Mouse (Mus musculus) common myeloid progenitor, adult 5-6 weeks (primary cell): ENCODE results near the gene Fam124a. TPM values are rescaled to one million over a fixed set of nuclear protein-coding genes. Genes with fewer than 3 reads are reported as not detected.
"Not testable (repeated sequence)": the region's sequence is repeated elsewhere in the genome, so short reads cannot be mapped to it uniquely, and the experiment has no call there.

ENCODE experiments used
- ATAC-seq: replicated peaks from 2 replicates; pipeline ENCODE4 v1.8.0; 2016; ENCODE audit warnings: low read depth, mild to moderate bottlenecking, moderate TSS enrichment, inconsistent platforms; ENCODE audit not compliant: poor library complexity, severe bottlenecking
- total RNA-seq: library from RNA; stranded (forward); fragments of 200-1000, 187-1606 nt; gene quantifications from 2 replicates; pipeline ENCODE4 v1.2.3, GENCODE M21; 2017

Gene Fam124a
- total RNA-seq, 1 experiment from 2014 or later: not detected

GRCm38 (mm10) chr14:62573454-62573853 lies 17.9 kb downstream of the Fam124a start:
- ATAC-seq: no peak

- ATAC-seq: no peak
Observed at GRCm38 (mm10) chr14:62574906-62575305, 19.4 kb downstream of the Fam124a start.

DNA sequence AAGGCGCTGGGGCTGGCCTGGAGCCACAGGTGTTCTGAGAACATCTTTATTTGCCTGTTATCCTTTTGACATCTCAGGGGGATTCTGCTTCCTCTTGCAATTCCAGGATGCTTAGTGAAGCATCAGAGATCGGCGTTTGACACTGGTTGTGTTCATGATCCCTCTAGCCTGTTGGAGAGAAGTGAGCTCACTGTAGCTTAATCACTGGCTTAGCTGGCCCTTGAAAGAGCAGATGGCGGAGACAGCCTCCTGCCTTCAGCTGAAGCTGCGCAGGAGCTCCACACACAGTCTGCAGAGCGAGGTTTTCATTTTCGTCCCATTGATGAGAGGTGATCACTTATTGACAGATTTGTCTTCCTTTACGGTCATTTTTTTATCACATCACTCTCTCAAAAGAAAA lies 20.3 kb downstream of the Fam124a start:
- no peak for ATAC-seq

DNA sequence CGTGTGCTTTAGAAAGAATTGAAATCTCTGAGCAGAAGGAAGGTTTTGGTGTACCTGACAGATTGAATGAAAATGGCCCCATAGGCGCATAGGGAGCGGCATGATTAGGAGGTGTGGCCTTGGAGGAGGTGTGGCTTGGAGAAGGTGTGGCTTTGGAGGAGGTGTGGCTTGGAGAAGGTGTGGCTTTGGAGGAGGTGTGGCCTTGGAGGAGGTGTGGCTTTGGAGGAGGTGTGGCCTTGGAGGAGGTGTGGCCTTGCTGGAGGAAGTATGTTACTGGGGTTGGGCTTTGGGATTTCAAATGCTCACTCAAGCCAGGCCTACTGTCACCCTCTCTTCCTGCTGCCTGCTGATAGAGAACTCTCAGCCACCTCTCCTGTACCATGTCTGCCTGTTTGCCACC lies 25.4 kb downstream of the Fam124a start:
- no peak for ATAC-seq

GRCm38 (mm10) chr14:62581768-62582167 lies 26.2 kb downstream of the Fam124a start:
- ATAC-seq: no peak

DNA sequence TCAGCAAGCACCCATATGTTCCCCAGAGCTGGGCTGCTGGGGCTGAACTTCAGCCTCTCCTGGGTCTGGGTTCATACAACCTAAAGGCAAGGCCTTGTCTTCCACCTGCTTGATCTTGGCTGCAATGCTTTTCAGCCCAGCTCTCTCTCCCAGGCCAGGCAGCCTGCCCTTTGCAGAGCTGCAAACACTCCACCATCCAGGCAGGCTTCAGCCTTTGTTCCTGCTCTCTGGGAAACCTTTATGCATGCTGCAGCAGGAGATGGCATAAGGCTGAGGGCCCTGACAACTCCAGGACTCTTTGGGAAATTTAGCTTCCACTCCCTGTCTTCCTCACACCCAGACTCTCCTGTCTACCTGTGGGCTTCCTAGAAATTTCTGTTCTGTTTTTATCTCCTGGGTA lies 29.1 kb downstream of the Fam124a start:
- ATAC-seq: no peak

DNA sequence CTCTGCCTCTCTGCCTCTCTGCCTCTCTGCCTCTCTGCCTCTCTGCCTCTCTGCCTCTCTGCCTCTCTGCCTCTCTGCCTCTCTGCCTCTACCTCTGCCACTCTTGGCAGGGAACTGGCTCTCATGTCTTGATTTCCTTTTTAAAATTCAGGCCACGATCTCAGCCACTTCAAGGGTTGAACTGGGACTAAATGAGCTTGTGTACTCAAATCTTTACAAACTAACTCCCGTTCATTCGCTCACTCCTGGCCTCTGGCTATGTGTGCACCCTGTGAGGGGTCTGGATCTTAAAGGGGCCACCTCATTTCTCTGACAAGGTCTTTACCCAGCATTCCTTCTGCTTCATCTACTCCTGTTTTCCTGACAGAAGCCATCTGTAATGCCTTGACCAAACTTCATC lies 29.8 kb downstream of the Fam124a start:
- ATAC-seq: no peak

- ATAC-seq: no peak
Observed at GRCm38 (mm10) chr14:62600109-62600522, 44.6 kb downstream of the Fam124a start.

DNA sequence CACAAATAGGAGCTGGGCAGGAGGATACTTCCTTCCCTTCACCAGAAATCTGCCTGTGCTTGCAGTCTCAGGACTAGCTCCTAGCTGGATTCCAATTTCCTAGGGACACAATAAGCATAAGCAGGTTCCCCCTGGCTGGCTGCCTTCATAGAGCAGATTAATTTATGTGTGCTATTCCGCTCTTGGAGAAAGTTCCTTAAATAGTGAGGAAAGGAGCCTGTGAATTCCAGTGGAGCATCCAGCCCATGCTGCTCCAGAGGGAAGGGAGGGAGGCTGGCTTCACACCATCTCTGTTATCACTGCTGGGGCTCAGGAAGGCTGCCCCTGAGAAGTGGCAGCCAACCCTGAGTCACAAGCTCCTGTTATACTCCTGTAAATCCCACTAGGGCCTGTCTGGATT lies 46.7 kb downstream of the Fam124a start:
- no peak for ATAC-seq

GRCm38 (mm10) chr14:62602869-62603268 lies 47.3 kb downstream of the Fam124a start:
- ATAC-seq: no peak

DNA sequence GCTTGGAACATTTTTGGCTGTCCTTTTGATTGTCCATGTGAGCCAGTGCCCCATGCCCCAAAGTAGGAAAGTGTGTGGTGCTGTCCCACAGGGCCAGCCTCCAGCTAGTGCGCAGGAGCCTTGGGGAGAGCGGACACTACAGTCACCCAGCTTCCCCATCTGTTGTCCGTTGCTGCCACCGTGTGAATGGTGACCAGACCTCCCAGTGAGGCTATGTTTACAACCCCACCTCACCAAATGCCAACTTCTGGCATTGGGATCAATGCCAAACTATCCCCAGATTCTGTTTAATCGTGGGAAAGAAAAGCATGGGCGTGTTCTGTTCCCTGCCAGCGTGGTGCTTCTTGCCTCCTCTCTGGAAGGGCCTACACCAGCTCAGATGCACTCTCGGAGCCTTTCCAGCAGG lies 52.3 kb downstream of the Fam124a start:
- no peak for ATAC-seq

- no peak for ATAC-seq
Observed at GRCm38 (mm10) chr14:62609904-62610303, 54.4 kb downstream of the Fam124a start.

GRCm38 (mm10) chr14:62622393-62622792 lies 66.9 kb downstream of the Fam124a start:
- no peak for ATAC-seq

DNA sequence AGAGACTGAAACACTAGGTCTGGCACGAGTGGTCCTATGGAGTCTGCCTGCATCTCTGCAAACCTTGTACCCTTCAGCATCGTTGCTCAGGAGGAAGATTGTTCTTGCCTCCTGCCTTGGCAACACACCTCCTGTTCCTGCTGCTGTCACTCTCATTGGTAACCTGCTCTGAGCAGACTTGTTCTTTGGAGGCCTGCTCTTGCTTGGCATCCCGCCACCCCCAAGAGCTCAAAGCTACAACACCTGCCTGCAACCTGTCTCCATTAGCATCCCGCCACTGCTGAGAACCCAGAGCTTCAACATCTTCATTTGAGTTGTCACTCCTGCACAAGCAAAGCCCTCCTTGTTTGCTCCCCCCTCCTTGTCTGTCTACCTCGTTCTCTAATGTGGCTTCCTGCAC lies 72.4 kb downstream of the Fam124a start:
- ATAC-seq: no peak

GRCm38 (mm10) chr14:62637436-62638344 lies 82.2 kb downstream of the Fam124a start:
- no peak for ATAC-seq

DNA sequence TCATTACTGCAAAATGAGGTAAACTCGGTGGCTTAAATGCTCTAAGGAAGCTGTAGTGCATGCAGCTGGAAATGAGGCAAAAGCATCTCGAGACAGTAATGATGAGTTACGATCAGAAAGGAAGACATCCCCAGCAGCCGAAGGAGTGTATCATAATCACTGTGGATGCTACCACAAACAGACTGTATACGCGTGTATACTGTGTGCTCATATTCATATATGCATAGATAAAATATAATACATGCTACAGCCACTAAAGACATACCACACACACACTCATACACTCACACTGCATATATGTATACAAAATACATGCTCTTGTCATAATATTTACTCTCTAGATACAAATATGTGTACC lies 82.8 kb downstream of the Fam124a start:
- ATAC-seq: no peak

DNA sequence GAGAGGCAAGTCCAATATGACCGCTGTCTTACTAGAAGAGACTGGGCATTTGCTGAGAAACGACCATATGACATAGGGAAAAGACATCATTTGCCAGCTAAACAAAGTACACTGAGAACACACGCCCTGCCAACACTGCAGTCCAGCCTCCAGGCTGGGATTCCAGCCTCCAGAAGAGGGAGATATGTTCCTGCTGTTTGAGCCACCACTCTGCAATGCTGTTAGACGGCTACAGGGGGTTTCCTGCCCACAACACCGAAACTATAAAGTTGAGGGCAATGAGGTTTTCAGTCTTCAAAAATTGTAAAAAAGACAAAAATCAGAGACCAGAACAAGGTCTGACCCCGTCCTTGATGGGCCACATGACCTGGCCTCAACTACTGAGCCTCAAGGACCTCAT lies 83.6 kb downstream of the Fam124a start:
- ATAC-seq: no peak

- no peak for ATAC-seq
Observed at GRCm38 (mm10) chr14:62639551-62639950, 84.0 kb downstream of the Fam124a start.

DNA sequence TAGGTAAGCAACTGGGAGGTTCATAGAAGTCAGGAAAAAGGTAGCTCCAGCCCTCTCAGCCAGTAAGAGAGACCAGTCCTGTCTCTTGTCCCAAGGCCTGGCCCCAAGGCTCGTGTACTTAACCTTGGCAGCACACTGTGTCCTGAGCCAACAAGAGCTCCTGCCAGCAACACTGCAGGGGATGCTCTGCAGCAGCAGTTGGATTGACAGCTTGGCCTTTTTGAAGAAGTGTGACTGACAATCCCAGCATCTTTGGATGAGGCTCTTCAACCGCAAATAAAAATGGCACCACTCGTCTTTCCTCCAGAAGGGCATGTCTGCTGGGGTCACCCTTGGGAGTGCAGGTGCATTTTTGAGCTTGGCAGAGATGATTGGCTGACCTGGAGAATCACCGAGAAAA lies 84.9 kb downstream of the Fam124a start:
- ATAC-seq: no peak

- not testable (repeated sequence) for ATAC-seq
Observed at GRCm38 (mm10) chr14:62642368-62642767, 86.8 kb downstream of the Fam124a start.

GRCm38 (mm10) chr14:62648405-62648804 lies 92.9 kb downstream of the Fam124a start:
- ATAC-seq: no peak

DNA sequence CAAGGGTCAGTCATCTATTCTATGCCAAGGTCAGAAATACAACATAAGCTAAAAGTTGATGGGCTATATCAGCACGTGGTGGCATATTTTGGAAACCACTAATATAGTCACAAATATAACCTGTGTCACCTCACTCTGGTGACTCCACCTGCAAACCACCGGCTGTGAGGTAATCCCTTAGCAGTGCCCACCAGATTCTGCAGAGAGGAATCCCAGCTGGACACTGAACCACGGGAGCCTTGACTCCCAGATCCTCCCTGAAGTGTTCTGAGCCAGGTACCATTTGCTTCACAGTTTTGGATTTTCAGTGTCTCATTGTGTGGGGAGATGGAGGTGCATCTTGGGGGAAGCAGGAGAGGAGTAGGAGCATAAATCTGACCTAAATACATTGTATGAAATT lies 94.8 kb downstream of the Fam124a start:
- ATAC-seq: no peak
